Mouse (Mus musculus) heart, adult 9 months (tissue): ENCODE measurements around the gene Rab3gap2.

Experiments used
- DNase-seq, 2 experiments: peaks; one replicate each; pipeline ENCODE4 v3.0.0; 2022; ENCODE audit warnings: low spot score in 2 of 2

The Rab3gap2 gene

GRCm38 (mm10) chr1:185226889-185227288 is 23.0 kb downstream of the Rab3gap2 start:
- DNase-seq = no peak

DNA sequence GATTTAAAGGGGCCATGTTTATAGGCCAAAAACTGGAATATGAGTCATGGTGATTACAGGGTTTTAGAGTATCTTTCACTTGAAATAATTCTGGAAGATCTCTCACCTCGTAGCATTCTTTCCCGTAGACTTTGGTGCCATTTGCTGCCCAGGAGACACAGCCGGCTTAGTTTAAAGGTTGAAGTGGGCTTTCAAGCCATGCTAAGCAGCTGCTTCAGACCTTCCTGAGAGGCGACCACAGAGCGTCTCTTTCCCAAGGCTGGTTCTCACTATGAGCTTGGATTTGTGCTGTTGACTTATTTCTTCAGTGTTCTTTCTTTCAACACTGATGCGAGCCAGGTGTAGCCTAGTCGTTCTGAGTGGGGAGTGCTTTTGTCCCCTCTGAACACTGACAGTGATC is 23.8 kb downstream of the Rab3gap2 start:
- DNase-seq = no peak

DNA sequence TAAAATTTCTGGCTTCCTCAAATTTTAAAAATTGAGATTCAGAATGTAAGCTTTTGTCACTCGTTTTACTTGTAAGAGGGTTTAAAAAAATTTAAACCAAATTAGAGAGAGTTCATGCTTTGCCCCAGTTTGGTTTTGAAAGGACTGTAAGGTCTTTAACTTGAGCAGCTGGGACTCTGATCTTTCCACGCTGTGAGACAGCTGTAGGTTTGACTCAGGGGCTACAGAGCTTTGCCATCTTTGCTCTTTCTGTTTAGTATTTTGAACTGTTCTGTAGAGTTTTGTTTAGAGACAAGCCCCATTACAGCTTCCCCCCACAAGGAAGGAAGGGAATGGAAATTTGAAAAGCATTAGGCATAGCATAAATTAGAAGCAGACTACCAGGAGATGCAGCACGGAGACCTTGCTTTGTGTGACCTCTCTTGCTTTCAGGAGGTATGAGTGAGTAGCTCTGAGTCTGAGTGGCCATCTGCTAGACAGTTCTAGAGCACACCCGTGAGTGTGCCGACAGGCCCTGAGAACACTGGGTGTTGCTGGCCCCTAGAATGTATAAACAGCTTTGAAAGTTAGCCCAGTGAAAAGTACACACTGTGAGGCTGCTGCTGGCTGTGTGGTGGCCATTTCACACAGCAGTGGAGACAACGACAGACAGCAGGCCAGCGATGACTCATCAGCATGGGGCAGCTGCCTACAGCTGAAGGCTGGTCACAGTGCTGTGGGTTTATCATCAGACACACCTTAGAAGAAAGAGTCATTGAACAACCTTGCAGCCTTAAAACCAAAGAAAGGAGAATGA is 25.7 kb downstream of the Rab3gap2 start:
- DNase-seq = peak; percentile 14 to 37

DNA sequence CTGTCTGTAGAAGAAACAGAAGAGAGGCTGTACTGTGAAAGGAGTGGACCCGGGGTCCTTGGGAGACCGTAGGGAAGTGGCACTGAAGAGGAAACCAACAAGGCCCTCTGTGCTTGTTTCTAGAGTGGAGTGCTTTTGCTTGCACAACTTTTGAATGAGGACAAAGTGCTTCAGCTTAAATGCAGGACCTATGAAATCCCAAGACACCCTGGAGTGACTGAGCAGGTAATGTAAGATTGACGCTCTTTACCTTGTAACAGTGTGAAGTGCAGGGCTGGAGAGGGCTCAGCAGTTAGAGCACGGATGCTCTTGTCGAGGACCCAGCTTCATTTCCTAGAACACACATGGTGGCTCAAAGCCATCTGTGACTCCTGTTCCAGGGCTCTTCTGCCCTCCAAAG is 31.9 kb downstream of the Rab3gap2 start:
- no peak for DNase-seq

DNA sequence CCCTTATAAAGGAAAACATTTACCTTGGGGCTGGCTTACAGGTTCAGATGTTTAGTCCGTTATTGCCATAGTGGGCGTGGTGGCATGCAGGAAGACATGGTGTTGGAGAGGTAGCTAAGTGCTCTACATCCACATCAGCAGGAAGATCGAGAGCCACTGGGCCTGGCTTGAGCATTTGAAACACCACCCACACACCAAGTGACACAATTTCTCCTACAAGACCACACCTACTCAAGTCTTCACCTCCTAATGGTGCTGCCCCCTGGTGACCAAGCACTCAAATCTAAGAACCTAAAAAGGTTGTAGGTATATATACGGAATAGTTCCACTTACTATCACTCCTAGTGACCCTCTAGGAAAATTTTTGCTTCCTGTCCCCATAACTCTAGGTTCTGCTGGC is 32.6 kb downstream of the Rab3gap2 start:
- DNase-seq = no peak

- DNase-seq = no peak
Measured at GRCm38 (mm10) chr1:185243013-185243412, 39.1 kb downstream of the Rab3gap2 start.

GRCm38 (mm10) chr1:185245456-185245855 is 41.5 kb downstream of the Rab3gap2 start:
- no peak for DNase-seq

DNA sequence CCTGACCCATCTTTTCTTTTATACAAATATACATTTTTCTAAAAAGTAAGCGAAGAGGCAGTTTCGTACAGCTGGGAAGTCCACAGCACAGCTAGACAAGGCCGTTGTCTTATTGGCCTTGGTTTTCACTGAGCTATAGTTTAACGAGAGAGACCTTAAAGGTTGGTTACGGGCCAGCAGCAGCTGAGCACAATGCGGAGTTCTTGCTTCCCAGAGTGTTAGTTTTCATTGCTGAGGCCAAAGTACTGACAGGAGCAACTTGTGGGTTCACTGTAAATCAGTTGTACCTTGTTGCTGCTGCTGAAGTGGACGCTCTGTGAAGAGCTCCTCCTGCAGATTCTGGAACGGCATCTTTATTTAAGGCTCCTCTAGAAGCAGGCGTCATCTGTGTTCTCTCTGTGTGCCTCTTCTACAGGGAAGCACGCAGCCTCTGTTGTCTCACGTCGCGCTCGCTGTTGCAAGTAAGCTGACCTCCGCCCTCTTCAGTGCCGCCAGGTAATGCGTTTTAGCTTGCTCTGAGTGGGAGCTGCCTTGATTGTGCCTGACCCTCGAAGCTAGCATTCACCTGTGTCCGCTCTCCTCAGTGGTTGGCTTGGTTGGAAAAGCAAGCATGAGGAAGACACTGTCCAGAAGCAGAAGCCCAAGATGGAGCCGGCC is 43.6 kb downstream of the Rab3gap2 start:
- no peak for DNase-seq

- no peak for DNase-seq
Measured at GRCm38 (mm10) chr1:185248728-185249127, 44.8 kb downstream of the Rab3gap2 start.

GRCm38 (mm10) chr1:185252351-185252750 is 48.4 kb downstream of the Rab3gap2 start:
- DNase-seq = no peak

DNA sequence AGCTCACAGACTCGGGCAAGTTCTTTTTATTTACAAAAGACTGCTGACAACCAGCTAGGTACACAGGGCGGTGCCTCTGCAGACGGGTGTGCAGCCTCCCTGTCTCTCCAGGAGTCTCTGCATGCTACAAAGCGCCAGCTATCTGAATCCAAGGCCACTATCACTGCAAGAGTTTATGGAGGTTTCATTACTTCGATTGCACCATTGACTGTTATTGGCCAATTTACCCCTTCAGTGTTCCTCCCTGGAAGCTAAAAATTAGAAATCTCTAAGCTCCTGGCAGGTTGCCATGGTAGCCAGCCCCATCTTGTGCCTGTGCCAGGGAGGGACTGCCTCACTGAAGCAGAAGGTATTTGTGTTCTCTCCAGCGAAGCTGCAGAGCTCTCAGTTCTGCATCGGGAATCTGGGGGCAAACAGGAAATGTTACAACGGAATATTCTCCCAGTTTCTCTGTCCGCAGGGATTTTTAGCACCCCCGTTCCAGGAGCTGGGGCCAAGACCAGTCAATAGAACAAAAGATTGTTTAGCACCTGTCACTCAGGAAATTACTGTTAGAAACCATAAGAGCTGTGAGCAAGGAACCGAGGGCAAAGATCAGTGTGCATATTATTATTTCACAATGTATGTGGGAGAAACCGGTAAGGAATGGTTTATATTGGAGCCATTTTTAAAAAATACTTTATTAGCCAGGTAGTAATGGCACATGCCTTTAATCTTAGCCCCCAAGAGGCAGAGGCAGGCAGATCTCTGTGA is 49.4 kb downstream of the Rab3gap2 start:
- DNase-seq = no peak

GRCm38 (mm10) chr1:185255336-185255735 is 51.4 kb downstream of the Rab3gap2 start:
- no peak for DNase-seq

DNA sequence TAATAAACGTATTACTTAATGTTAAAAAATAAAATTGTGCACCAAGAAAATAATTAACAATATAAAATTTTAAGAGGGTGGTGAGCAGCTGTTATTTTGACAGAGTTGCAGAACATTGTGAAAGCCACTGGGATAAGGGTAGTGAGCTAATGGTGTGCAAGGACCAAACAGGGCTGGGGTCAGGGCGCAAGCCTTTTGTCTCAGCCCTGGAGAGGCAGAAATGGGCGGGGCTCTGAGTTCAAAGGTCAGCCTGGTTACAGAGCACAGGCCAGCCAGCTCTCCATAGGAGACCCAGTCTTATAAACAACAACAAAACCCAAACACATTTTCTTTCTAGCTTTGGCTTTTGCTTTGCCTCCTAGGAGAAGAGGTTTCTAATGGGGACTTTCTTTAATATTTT is 52.8 kb downstream of the Rab3gap2 start:
- no peak for DNase-seq

- no peak for DNase-seq
Measured at GRCm38 (mm10) chr1:185262565-185262964, 58.6 kb downstream of the Rab3gap2 start.

DNA sequence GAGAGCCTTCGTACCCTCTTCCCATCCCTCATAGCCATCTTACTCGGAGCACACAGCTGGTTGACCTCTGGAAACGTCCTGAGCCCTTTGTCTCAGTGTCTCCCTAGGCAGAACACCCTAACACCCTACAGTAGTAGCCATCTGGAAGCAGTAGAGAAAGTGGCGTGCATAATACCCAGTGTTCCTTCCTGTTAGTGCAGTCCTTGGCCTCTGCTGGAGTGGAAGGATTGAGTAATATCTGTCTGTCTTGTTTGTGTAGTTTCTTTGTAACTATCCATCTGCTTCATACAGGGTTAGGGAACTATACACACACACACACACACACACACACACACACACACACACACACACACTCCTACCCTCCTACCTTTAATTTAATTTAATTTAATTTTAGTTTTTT is 64.8 kb downstream of the Rab3gap2 start:
- DNase-seq = no peak

DNA sequence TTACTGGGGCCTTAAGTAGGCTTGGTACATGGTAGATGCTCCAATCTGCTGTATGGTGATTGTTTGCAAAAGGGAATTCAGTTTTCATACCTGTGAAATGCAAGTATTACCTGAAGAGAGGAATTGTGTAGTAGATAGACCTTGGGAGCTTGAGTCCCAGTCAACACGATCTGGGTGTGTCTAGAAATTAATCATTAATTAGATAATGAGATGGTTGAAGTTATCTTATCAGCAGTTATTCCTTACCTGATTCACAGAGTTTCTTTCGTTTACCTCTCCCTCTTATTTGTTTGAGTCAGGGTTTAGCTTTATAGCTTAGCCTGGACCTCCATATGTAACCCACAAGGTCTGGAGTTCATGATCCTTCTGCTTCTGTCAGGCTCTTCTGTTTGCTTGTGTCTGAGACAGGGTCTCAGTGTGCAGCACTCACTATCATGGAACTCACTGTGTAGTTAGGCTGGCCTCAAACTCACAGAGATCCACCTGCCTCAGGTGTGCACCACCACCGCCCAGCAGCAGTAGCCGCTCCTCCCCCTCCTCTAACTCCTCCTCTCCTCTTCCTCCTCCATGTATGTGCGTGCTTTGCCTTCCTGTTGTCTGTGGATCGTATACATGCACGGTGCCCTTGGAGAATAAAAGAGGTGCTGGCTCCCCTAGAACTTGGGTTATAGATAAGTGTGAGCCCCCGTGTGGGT is 66.6 kb downstream of the Rab3gap2 start:
- no peak for DNase-seq

DNA sequence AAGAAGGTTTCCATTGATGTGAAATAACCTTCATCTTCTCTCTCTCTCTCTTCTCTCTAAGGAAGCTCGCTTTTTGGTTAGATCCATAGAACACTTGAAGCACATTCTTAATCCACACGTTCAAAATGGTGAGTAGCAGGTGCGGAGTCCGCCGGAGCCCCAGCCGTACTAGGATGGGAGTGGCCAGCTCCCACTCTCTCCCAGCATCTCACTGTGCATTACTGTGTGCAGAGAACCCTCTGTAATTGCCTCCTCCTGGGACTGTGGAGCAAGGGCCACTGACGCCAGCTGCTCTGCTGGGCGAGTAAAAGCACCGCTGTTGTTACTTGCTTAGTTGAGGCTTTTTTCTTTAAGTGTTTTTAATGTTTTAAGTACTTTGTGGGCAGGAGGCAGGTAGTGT is 67.5 kb downstream of the Rab3gap2 start:
- no peak for DNase-seq

- no peak for DNase-seq
Measured at GRCm38 (mm10) chr1:185274819-185275545, 71.1 kb downstream of the Rab3gap2 start.

GRCm38 (mm10) chr1:185275976-185276375 is 72.1 kb downstream of the Rab3gap2 start:
- DNase-seq = no peak

- peak in 1 of 2 experiments; percentile 17 for DNase-seq
Measured at GRCm38 (mm10) chr1:185277022-185277421, 73.1 kb downstream of the Rab3gap2 start.

GRCm38 (mm10) chr1:185279288-185279687 is 75.4 kb downstream of the Rab3gap2 start:
- DNase-seq = no peak
